Comparison of ENCODE assay signal across 13 mouse cellular contexts in genomic region chr9:103584865-103585264, GRCm38 (mm10).
DNase-seq lines count a peak whose midpoint lies in the region; ATAC-seq and TF ChIP-seq lines count a peak whose summit lies in the region.
"Had no signal": no experiment of that assay in that cellular context is flagged by ENCODE, and none has a peak within 500 bp of the region (broad histone marks: within the 10 kb centered on the region; RNA-seq: fewer than 3 reads in every experiment).

No protein-coding gene starts in this region.

- no peak overlapping the region for H3K9ac ChIP-seq in midbrain, embryonic 12.5 days (replicated peaks)
- no peak overlapping the region for H3K9ac ChIP-seq in midbrain, embryonic 11.5 days (ENCODE audit: low read length)
- H3K9ac ChIP-seq in forebrain, postnatal 0 days, result no peak overlapping the region
- no peak overlapping the region for H3K9ac ChIP-seq in neural tube, embryonic 14.5 days (replicated peaks; ENCODE audit: low read depth, low read length)
- H3K9ac ChIP-seq: kidney, embryonic 15.5 days; lung, embryonic 15.5 days had no signal

- H3K4me1 ChIP-seq in midbrain, embryonic 12.5 days, result no peaks in the 10 kb centered on the region
- no peaks in the 10 kb centered on the region for H3K4me1 ChIP-seq in midbrain, embryonic 11.5 days (ENCODE audit: control insufficient read depth, insufficient read depth, low read length)
- H3K4me1 ChIP-seq in forebrain, postnatal 0 days (ENCODE audit: insufficient read depth), result peaks cover 3% of the 10 kb centered on the region; the same call in 1 of the 2 replicates
- 0 out of 2 replicates have a peak, but pooled peaks cover 3% of the 10 kb centered on the region for H3K4me1 ChIP-seq in neural tube, embryonic 14.5 days (ENCODE audit: control insufficient read depth, insufficient read depth, low read length)
- H3K4me1 ChIP-seq: kidney, embryonic 15.5 days; lung, embryonic 15.5 days; megakaryocyte, embryonic 14.5 days had no signal

- ATAC-seq in midbrain, embryonic 12.5 days (ENCODE audit: low FRiP score, low read depth), result peak; percentile 44; the same call in 1 of the 2 replicates
- ATAC-seq in midbrain, embryonic 11.5 days (ENCODE audit: low FRiP score), result no peak
- ATAC-seq in forebrain, postnatal 0 days, result peak; percentile 90
- peak; percentile 78 for ATAC-seq in neural tube, embryonic 14.5 days (ENCODE audit: low read depth)
- ATAC-seq: Patski had no signal

- peaks cover 6% of the 10 kb centered on the region; the same call in 1 of the 2 replicates for H3K9me3 ChIP-seq in midbrain, embryonic 12.5 days
- no peaks in the 10 kb centered on the region; the same call in 1 of the 2 replicates for H3K9me3 ChIP-seq in midbrain, embryonic 11.5 days (ENCODE audit: control insufficient read depth, low read length)
- H3K9me3 ChIP-seq in forebrain, postnatal 0 days (ENCODE audit: low read length), result no peaks in the 10 kb centered on the region
- H3K9me3 ChIP-seq in neural tube, embryonic 14.5 days (ENCODE audit: control insufficient read depth, low read length), result no peaks in the 10 kb centered on the region
- H3K9me3 ChIP-seq: kidney, embryonic 15.5 days; lung, embryonic 15.5 days had no signal

- WGBS in midbrain, embryonic 12.5 days, result 79% methylated on average over 4 of the region's 4 CpGs
- 89% methylated on average over 4 of the region's 4 CpGs for WGBS in midbrain, embryonic 11.5 days
- 43% methylated on average over 4 of the region's 4 CpGs for WGBS in forebrain, postnatal 0 days
- 58% methylated on average over 4 of the region's 4 CpGs for WGBS in neural tube, embryonic 14.5 days

- no peak overlapping the region for H3K4me3 ChIP-seq in midbrain, embryonic 12.5 days
- no peak overlapping the region for H3K4me3 ChIP-seq in midbrain, embryonic 11.5 days (ENCODE audit: low read depth, low read length)
- H3K4me3 ChIP-seq in forebrain, postnatal 0 days (ENCODE audit: low read depth, low read length), result no peak overlapping the region
- H3K4me3 ChIP-seq in neural tube, embryonic 14.5 days (ENCODE audit: low read depth, low read length), result no peak overlapping the region
- H3K4me3 ChIP-seq: gastrocnemius, adult 2 months; kidney, embryonic 15.5 days; left cerebral cortex, adult 2 months; lung, embryonic 15.5 days; megakaryocyte, embryonic 14.5 days had no signal

- no peak for TF ChIP-seq CTCF in forebrain, postnatal 0 days (IDR thresholded peaks at IDR 0.05; ENCODE audit: low read depth)

- H3K27me3 ChIP-seq in midbrain, embryonic 12.5 days, result no peaks in the 10 kb centered on the region; the same call in 1 of the 2 replicates
- H3K27me3 ChIP-seq in midbrain, embryonic 11.5 days (ENCODE audit: control insufficient read depth, insufficient read depth, low read length), result no peaks in the 10 kb centered on the region
- H3K27me3 ChIP-seq in forebrain, postnatal 0 days (ENCODE audit: insufficient read depth, low read length), result no peaks in the 10 kb centered on the region
- no peaks in the 10 kb centered on the region for H3K27me3 ChIP-seq in neural tube, embryonic 14.5 days (ENCODE audit: control insufficient read depth, insufficient read depth, low read length)
- H3K27me3 ChIP-seq: kidney, embryonic 15.5 days; lung, embryonic 15.5 days had no signal

- H3K36me3 ChIP-seq in midbrain, embryonic 12.5 days, result no peaks in the 10 kb centered on the region
- H3K36me3 ChIP-seq in midbrain, embryonic 11.5 days (ENCODE audit: control insufficient read depth, insufficient read depth, low read length), result no peaks in the 10 kb centered on the region
- no peaks in the 10 kb centered on the region for H3K36me3 ChIP-seq in forebrain, postnatal 0 days (ENCODE audit: insufficient read depth)
- H3K36me3 ChIP-seq in neural tube, embryonic 14.5 days (ENCODE audit: control insufficient read depth, insufficient read depth, low read length), result no peaks in the 10 kb centered on the region
- H3K36me3 ChIP-seq: kidney, embryonic 15.5 days; lung, embryonic 15.5 days had no signal

- DNase-seq in midbrain, embryonic 11.5 days (ENCODE audit: low spot score, missing footprints), result no peak
- DNase-seq in forebrain, postnatal 0 days, result peak; percentile 67
- DNase-seq in layer of hippocampus, adult 18-20 months (ENCODE audit: low spot score in 2 of 2), result peak; percentile 63 to 83
- DNase-seq in adrenal gland, postnatal 14 days, result no peak
- no peak for DNase-seq in Muller cell, postnatal 12 days (ENCODE audit: inconsistent ontology term)
- DNase-seq: gastrocnemius, adult 2 months had no signal

- no peak overlapping the region for H3K27ac ChIP-seq in midbrain, embryonic 12.5 days (replicated peaks)
- no peak overlapping the region for H3K27ac ChIP-seq in midbrain, embryonic 11.5 days (ENCODE audit: low read depth, low read length)
- peak overlapping the region; percentile 72 for H3K27ac ChIP-seq in forebrain, postnatal 0 days (ENCODE audit: low read depth, low read length)
- H3K27ac ChIP-seq in neural tube, embryonic 14.5 days (ENCODE audit: low read depth, low read length), result no peak overlapping the region
- H3K27ac ChIP-seq: gastrocnemius, adult 2 months; kidney, embryonic 15.5 days; lung, embryonic 15.5 days had no signal

- no peak overlapping the region for H3K4me2 ChIP-seq in midbrain, embryonic 12.5 days (replicated peaks)
- H3K4me2 ChIP-seq in midbrain, embryonic 11.5 days, result no peak overlapping the region
- no peak overlapping the region for H3K4me2 ChIP-seq in forebrain, postnatal 0 days (ENCODE audit: low read depth)
- no peak overlapping the region for H3K4me2 ChIP-seq in neural tube, embryonic 14.5 days (ENCODE audit: low read depth, low read length)
- H3K4me2 ChIP-seq: kidney, embryonic 15.5 days; lung, embryonic 15.5 days had no signal

Comparison
In these comparisons a context has a peak if more than half of its experiments do, and no peak if none do; other contexts are left out.
1. DNase-seq: peak in forebrain, postnatal 0 days (single experiment) and layer of hippocampus, adult 18-20 months (2 of 2); none in midbrain, embryonic 11.5 days (single experiment), adrenal gland, postnatal 14 days (single experiment) and Muller cell, postnatal 12 days (single experiment).